Mouse (Mus musculus) megakaryocyte, embryonic 14.5 days (primary cell): ENCODE measurements around the gene Msi1. TPM values are rescaled to one million over a fixed set of nuclear protein-coding genes. Genes with fewer than 3 reads are reported as not detected.
A peak's percentile ranks its signal among the peaks of the same experiment; 100 is the strongest.

Experiments
- H3K27me3 ChIP-seq: replicated peaks from 2 replicates; pipeline ENCODE3; 2012; ENCODE audit warnings: inconsistent platforms
- H3K36me3 ChIP-seq: replicated peaks from 2 replicates; pipeline ENCODE3; 2012; ENCODE audit warnings: low read length, inconsistent platforms, mixed read lengths
- H3K4me1 ChIP-seq: 2 replicates; pipeline ENCODE4 v1.6.1; 2012; ENCODE audit warnings: inconsistent platforms
- H3K4me3 ChIP-seq: replicated peaks from 2 replicates; pipeline ENCODE3; 2012; ENCODE audit warnings: moderate library complexity, mild to moderate bottlenecking, inconsistent platforms
- H3K9me3 ChIP-seq: 2 replicates; pipeline ENCODE4 v1.6.1; 2012; ENCODE audit warnings: inconsistent platforms
- FLI1 ChIP-seq: IDR thresholded peaks from 2 replicates; pipeline ENCODE4 v1.6.1; 2012; ENCODE audit warnings: low read length, inconsistent platforms, mixed read lengths
- GATA1 ChIP-seq: IDR thresholded peaks from 3 replicates; pipeline ENCODE4 v1.6.1; 2012; ENCODE audit warnings: mixed read lengths, low read length, inconsistent platforms, borderline replicate concordance
- polyA plus RNA-seq: library from polyadenylated mRNA; stranded (reverse); fragments of >175 nt; gene quantifications from 2 replicates; pipeline ENCODE4 v1.2.3, GENCODE M21; 2012; ENCODE audit warnings: low replicate concordance; ENCODE audit not compliant: insufficient read depth

The Msi1 gene
- polyA plus RNA-seq, 1 experiment, result 0.02 TPM

- TF ChIP-seq FLI1 (no peak), GATA1 (no peak)
- no peak overlapping the region for H3K4me3 ChIP-seq
- peaks cover 2% of the 10 kb centered on the region for H3K27me3 ChIP-seq
- peaks cover 57% of the 10 kb centered on the region for H3K36me3 ChIP-seq
- H3K4me1 ChIP-seq, result peaks cover 27% of the 10 kb centered on the region
- no peaks in the 10 kb centered on the region for H3K9me3 ChIP-seq
These were observed 50.2 kb downstream of the Msi1 start for GRCm38 (mm10) chr5:115479561-115479960.

- peaks cover 29% of the 10 kb centered on the region for H3K4me1 ChIP-seq
- H3K36me3 ChIP-seq, result peaks cover 57% of the 10 kb centered on the region
- H3K27me3 ChIP-seq, result no peaks in the 10 kb centered on the region
- no peaks in the 10 kb centered on the region for H3K9me3 ChIP-seq
- no peak overlapping the region for H3K4me3 ChIP-seq
- no peak for TF ChIP-seq FLI1
- no peak for TF ChIP-seq GATA1
These were observed 50.7 kb downstream of the Msi1 start for GRCm38 (mm10) chr5:115480101-115480500.

GRCm38 (mm10) chr5:115482390-115483265 is 53.2 kb downstream of the Msi1 start:
- peaks cover 45% of the 10 kb centered on the region for H3K36me3 ChIP-seq
- H3K9me3 ChIP-seq, result no peaks in the 10 kb centered on the region
- TF ChIP-seq FLI1, result no peak
- no peak for TF ChIP-seq GATA1
- H3K4me3 ChIP-seq, result no peak overlapping the region
- peaks cover 26% of the 10 kb centered on the region for H3K4me1 ChIP-seq
- H3K27me3 ChIP-seq, result no peaks in the 10 kb centered on the region

- peaks cover 27% of the 10 kb centered on the region for H3K4me1 ChIP-seq
- H3K4me3 ChIP-seq, result no peak overlapping the region
- no peak for TF ChIP-seq GATA1
- no peak for TF ChIP-seq FLI1
- peaks cover 37% of the 10 kb centered on the region for H3K36me3 ChIP-seq
- no peaks in the 10 kb centered on the region for H3K9me3 ChIP-seq
- H3K27me3 ChIP-seq, result no peaks in the 10 kb centered on the region
These were observed 54.0 kb downstream of the Msi1 start for GRCm38 (mm10) chr5:115483385-115483784.

GRCm38 (mm10) chr5:115483947-115484920 is 54.8 kb downstream of the Msi1 start, which contains the start of gene Sirt4:
TSS of gene Sirt4 (minus strand) at chr5:115484725.
- Histone ChIP-seq H3K4me1 (peaks cover 33% of the 10 kb centered on the region), H3K4me3 (peak within 1 kb of the TSS; percentile 92), H3K36me3 (peaks cover 34% of the 10 kb centered on the region), H3K27me3 (no peaks in the 10 kb centered on the region), H3K9me3 (no peaks in the 10 kb centered on the region)
- TF ChIP-seq GATA1, result no peak
- TF ChIP-seq FLI1, result no peak

GRCm38 (mm10) chr5:115484996-115485395 is 55.6 kb downstream of the Msi1 start:
- H3K4me3 ChIP-seq, result peak overlapping the region; percentile 92
- H3K36me3 ChIP-seq, result peaks cover 27% of the 10 kb centered on the region
- H3K27me3 ChIP-seq, result no peaks in the 10 kb centered on the region
- peaks cover 37% of the 10 kb centered on the region for H3K4me1 ChIP-seq
- TF ChIP-seq GATA1 (no peak), FLI1 (no peak)
- H3K9me3 ChIP-seq, result no peaks in the 10 kb centered on the region

GRCm38 (mm10) chr5:115485489-115486205 is 56.2 kb downstream of the Msi1 start:
- TF ChIP-seq GATA1 (no peak), FLI1 (no peak)
- H3K4me3 ChIP-seq, result no peak overlapping the region
- H3K36me3 ChIP-seq, result peaks cover 20% of the 10 kb centered on the region
- no peaks in the 10 kb centered on the region for H3K27me3 ChIP-seq
- peaks cover 39% of the 10 kb centered on the region for H3K4me1 ChIP-seq
- no peaks in the 10 kb centered on the region for H3K9me3 ChIP-seq

- peaks cover 47% of the 10 kb centered on the region for H3K4me1 ChIP-seq
- H3K27me3 ChIP-seq, result no peaks in the 10 kb centered on the region
- TF ChIP-seq FLI1, result no peak
- no peak for TF ChIP-seq GATA1
These were observed 57.3 kb downstream of the Msi1 start for GRCm38 (mm10) chr5:115486726-115487125.

GRCm38 (mm10) chr5:115487353-115487752 is 58.0 kb downstream of the Msi1 start:
- Histone ChIP-seq H3K4me3 (no peak overlapping the region), H3K9me3 (no peaks in the 10 kb centered on the region), H3K4me1 (peaks cover 50% of the 10 kb centered on the region), H3K27me3 (peaks cover 2% of the 10 kb centered on the region), H3K36me3 (peaks cover 6% of the 10 kb centered on the region)
- TF ChIP-seq GATA1, result no peak
- TF ChIP-seq FLI1, result no peak

More at GRCm38 (mm10) chr5:115486726-115487125, 57.3 kb downstream of the Msi1 start:
- peaks cover 13% of the 10 kb centered on the region for H3K36me3 ChIP-seq
- no peaks in the 10 kb centered on the region for H3K9me3 ChIP-seq
- H3K4me3 ChIP-seq, result no peak overlapping the region
